Mouse (Mus musculus) midbrain, postnatal 0 days (tissue): Measurements from ENCODE around the gene Rimkla. TPM values are rescaled to one million over a fixed set of nuclear protein-coding genes. Genes with fewer than 3 reads are reported as not detected.

Experiments
- ATAC-seq: fragments of 200-750 bp; cut with Nextera tagmentation; 2 replicates; pipeline ENCODE4 v1.8.0; 2017; ENCODE audit warnings: moderate number of reproducible peaks, mild to moderate bottlenecking, moderate TSS enrichment, moderate library complexity; ENCODE audit not compliant: low FRiP score
- DNase-seq: peaks from one replicate; pipeline ENCODE4 v3.0.0-alpha.2; 2015; ENCODE audit warnings: low spot score
- H3K27ac ChIP-seq: fragments of 300-500 bp; sonication (generic); 2 replicates; pipeline ENCODE4 v1.5.1; 2014; ENCODE audit warnings: low read depth, mild to moderate bottlenecking, low read length, mixed read lengths
- H3K27me3 ChIP-seq: fragments of 300-500 bp; sonication (generic); 2 replicates; pipeline ENCODE4 v1.6.1; 2014; ENCODE audit warnings: low read length, control low read depth, mixed read lengths; ENCODE audit not compliant: insufficient read depth
- H3K36me3 ChIP-seq: fragments of 300-500 bp; sonication (generic); 2 replicates; pipeline ENCODE4 v1.6.1; 2014; ENCODE audit warnings: low read length, control low read depth, mixed read lengths; ENCODE audit not compliant: insufficient read depth
- H3K4me1 ChIP-seq: fragments of 300-500 bp; sonication (generic); 2 replicates; pipeline ENCODE4 v1.6.1; 2014; ENCODE audit warnings: mild to moderate bottlenecking, control low read depth, antibody characterized with exemption, low read length, mixed read lengths; ENCODE audit not compliant: insufficient read depth
- H3K4me2 ChIP-seq: fragments of 300-500 bp; sonication (generic); 2 replicates; pipeline ENCODE4 v1.6.1; 2014; ENCODE audit warnings: low read depth, mild to moderate bottlenecking, low read length, mixed read lengths; ENCODE audit not compliant: poor library complexity, severe bottlenecking
- H3K4me3 ChIP-seq: fragments of 300-500 bp; sonication (generic); 2 replicates; pipeline ENCODE4 v1.5.1; 2014; ENCODE audit warnings: low read depth, mild to moderate bottlenecking, low read length, moderate library complexity
- H3K9ac ChIP-seq: fragments of 300-500 bp; sonication (generic); replicated peaks from 2 replicates; pipeline ENCODE4 v1.6.1; 2014; ENCODE audit warnings: mild to moderate bottlenecking, low read length, moderate library complexity, mixed read lengths; ENCODE audit not compliant: poor library complexity, severe bottlenecking
- H3K9me3 ChIP-seq: fragments of 300-500 bp; sonication (generic); 2 replicates; pipeline ENCODE4 v1.6.1; 2016; ENCODE audit warnings: low read length, control low read depth
- CTCF ChIP-seq: IDR thresholded peaks from 2 replicates; pipeline ENCODE4 v1.5.1; 2016; ENCODE audit warnings: antibody characterized with exemption, mild to moderate bottlenecking
- WGBS: fragments of 180-500 bp; shearing (Covaris S2); extraction: QIAGEN DNeasy Blood & Tissue Kit; methylation state at CpG from one replicate; pipeline ENCODE4 v1.1.7; 2014; 5-methylcytosine and 5-hydroxymethylcytosine counted together
- polyA plus RNA-seq: library from polyadenylated mRNA; unstranded; fragments of >200 nt; fragmentation: Nextera tagmentation; extraction: Ambion mirVana; gene quantifications from 2 replicates; pipeline ENCODE4 v1.2.1, GENCODE M21; 2015
- total RNA-seq: library from RNA; depleted of rRNA; stranded (reverse); fragments of >200 nt; gene quantifications from 2 replicates; pipeline ENCODE4 v1.2.3, GENCODE M21; 2014

Gene Rimkla
- total and polyA plus RNA-seq, 2 experiments from 2014 or later, result 25.8 to 45.3 TPM

GRCm38 (mm10) chr4:119512731-119513141 is 20.3 kb upstream of the Rimkla start:
- WGBS, result 68% methylated on average over 3 of the region's 3 CpGs
- no peak overlapping the region for H3K4me3 ChIP-seq
- no peaks in the 10 kb centered on the region for H3K27me3 ChIP-seq
- no peak for TF ChIP-seq CTCF
- no peak for ATAC-seq
- H3K9ac ChIP-seq, result no peak overlapping the region
- no peak for DNase-seq
- no peak overlapping the region for H3K27ac ChIP-seq
- H3K36me3 ChIP-seq, result no peaks in the 10 kb centered on the region
- no peaks in the 10 kb centered on the region for H3K4me1 ChIP-seq
- H3K4me2 ChIP-seq, result no peak overlapping the region
- no peaks in the 10 kb centered on the region for H3K9me3 ChIP-seq

GRCm38 (mm10) chr4:119511591-119511990 is 19.2 kb upstream of the Rimkla start:
- 63% methylated on average over 2 of the region's 2 CpGs for WGBS
- Histone ChIP-seq H3K27ac (no peak overlapping the region), H3K4me3 (no peak overlapping the region), H3K4me2 (no peak overlapping the region), H3K4me1 (no peaks in the 10 kb centered on the region), H3K36me3 (no peaks in the 10 kb centered on the region), H3K27me3 (no peaks in the 10 kb centered on the region), H3K9me3 (no peaks in the 10 kb centered on the region), H3K9ac (no peak overlapping the region)
- TF ChIP-seq CTCF, result no peak
- ATAC-seq (no peak), DNase-seq (no peak)

- Histone ChIP-seq H3K4me2 (no peak overlapping the region), H3K36me3 (no peaks in the 10 kb centered on the region), H3K4me3 (no peak overlapping the region), H3K9ac (no peak overlapping the region), H3K9me3 (no peaks in the 10 kb centered on the region), H3K27me3 (no peaks in the 10 kb centered on the region), H3K27ac (no peak overlapping the region), H3K4me1 (no peaks in the 10 kb centered on the region)
- WGBS, result 73% methylated on average over 5 of the region's 5 CpGs
- DNase-seq (no peak), ATAC-seq (no peak)
- no peak for TF ChIP-seq CTCF
Observed at GRCm38 (mm10) chr4:119498319-119498848, 6.0 kb upstream of the Rimkla start.

GRCm38 (mm10) chr4:119492933-119493327 is 502 bp upstream of the Rimkla start:
- Histone ChIP-seq H3K27ac (peak overlapping the region; percentile 83), H3K27me3 (no peaks in the 10 kb centered on the region), H3K4me1 (peaks cover 3% of the 10 kb centered on the region; the same call in 1 of the 2 replicates), H3K36me3 (no peaks in the 10 kb centered on the region), H3K4me2 (peak overlapping the region; percentile 84), H3K4me3 (peak overlapping the region; percentile 60), H3K9ac (peak overlapping the region; percentile 71), H3K9me3 (no peaks in the 10 kb centered on the region)
- ATAC-seq (peak; percentile 50; the same call in 1 of the 2 replicates), DNase-seq (no peak)
- TF ChIP-seq CTCF, result no peak
- 33% methylated on average over 10 of the region's 10 CpGs for WGBS

- ATAC-seq, result no peak
- no peaks in the 10 kb centered on the region for H3K27me3 ChIP-seq
- H3K9ac ChIP-seq, result no peak overlapping the region
- peak; percentile 72 for TF ChIP-seq CTCF
- peak; percentile 66 for DNase-seq
- no peaks in the 10 kb centered on the region for H3K36me3 ChIP-seq
- no peak overlapping the region for H3K4me3 ChIP-seq
- H3K4me1 ChIP-seq, result peaks cover 3% of the 10 kb centered on the region; the same call in 1 of the 2 replicates
- no peaks in the 10 kb centered on the region for H3K9me3 ChIP-seq
- 85% methylated on average over 3 of the region's 3 CpGs for WGBS
- no peak overlapping the region for H3K4me2 ChIP-seq
- H3K27ac ChIP-seq, result no peak overlapping the region
Observed at GRCm38 (mm10) chr4:119490806-119491205, 1.6 kb downstream of the Rimkla start.

- ATAC-seq (no peak), DNase-seq (peak; percentile 70)
- Histone ChIP-seq H3K9me3 (no peaks in the 10 kb centered on the region), H3K4me1 (peaks cover 3% of the 10 kb centered on the region; the same call in 1 of the 2 replicates), H3K4me3 (no peak overlapping the region), H3K4me2 (no peak overlapping the region), H3K27me3 (no peaks in the 10 kb centered on the region), H3K27ac (no peak overlapping the region), H3K9ac (no peak overlapping the region), H3K36me3 (no peaks in the 10 kb centered on the region)
- 73% methylated on average over 10 of the region's 10 CpGs for WGBS
- TF ChIP-seq CTCF, result no peak
Observed at GRCm38 (mm10) chr4:119489666-119490065, 2.8 kb downstream of the Rimkla start.
